9 mouse cellular contexts compared by ENCODE assay signal in genomic region chr2:172329179-172329578, GRCm38 (mm10). TPM values are rescaled to one million over a fixed set of nuclear protein-coding genes. Genes with fewer than 3 reads are reported as not detected.
A peak's percentile ranks its signal among the peaks of the same experiment; 100 is the strongest.
DNase-seq lines count a peak whose midpoint lies in the region; ATAC-seq and TF ChIP-seq lines count a peak whose summit lies in the region.
"Had no signal": no experiment of that assay in that cellular context is flagged by ENCODE, and none has a peak within 500 bp of the region (broad histone marks: within the 10 kb centered on the region; RNA-seq: fewer than 3 reads in every experiment).

No protein-coding gene starts in this region.

- intact Hi-C loops in left cerebral cortex, postnatal 10 days (cut with DNase I) = loop anchor here (2.0 to 5.0 kb wide), 2 partner anchors 82 to 100 kb away; partner anchors contain the start of gene Mc3r

- no peaks in the 10 kb centered on the region for H3K9me3 ChIP-seq in intestine, postnatal 0 days (ENCODE audit: control insufficient read depth)
- no peaks in the 10 kb centered on the region for H3K9me3 ChIP-seq in intestine, embryonic 16.5 days (ENCODE audit: control insufficient read depth, low read length)
- no peaks in the 10 kb centered on the region for H3K9me3 ChIP-seq in heart, embryonic 14.5 days (ENCODE audit: control insufficient read depth, low read length)
- H3K9me3 ChIP-seq in midbrain, embryonic 14.5 days (ENCODE audit: control insufficient read depth, low read length) = no peaks in the 10 kb centered on the region

- WGBS in intestine, postnatal 0 days = 5% methylated on average over 13 of the region's 13 CpGs
- WGBS in intestine, embryonic 16.5 days = 6% methylated on average over 13 of the region's 13 CpGs
- WGBS in heart, embryonic 14.5 days = 8% methylated on average over 13 of the region's 13 CpGs
- WGBS in midbrain, embryonic 14.5 days = 6% methylated on average over 13 of the region's 13 CpGs

- ATAC-seq in intestine, postnatal 0 days = no peak
- no peak for ATAC-seq in intestine, embryonic 16.5 days
- ATAC-seq in Patski = peak; percentile 53
- no peak for ATAC-seq in heart, embryonic 14.5 days (ENCODE audit: insufficient number of reproducible peaks, insufficient read depth, low FRiP score, low read depth)
- ATAC-seq in midbrain, embryonic 14.5 days (ENCODE audit: low FRiP score, low TSS enrichment) = no peak

- H3K36me3 ChIP-seq in intestine, postnatal 0 days (ENCODE audit: control insufficient read depth, insufficient read depth) = no peaks in the 10 kb centered on the region
- no peaks in the 10 kb centered on the region for H3K36me3 ChIP-seq in intestine, embryonic 16.5 days (ENCODE audit: control insufficient read depth, insufficient read depth, low read length)
- H3K36me3 ChIP-seq in heart, embryonic 14.5 days (ENCODE audit: control insufficient read depth, insufficient read depth, low read length) = no peaks in the 10 kb centered on the region
- no peaks in the 10 kb centered on the region for H3K36me3 ChIP-seq in midbrain, embryonic 14.5 days (ENCODE audit: control insufficient read depth, insufficient read depth, low read length)

- H3K4me2 ChIP-seq in intestine, postnatal 0 days (replicated peaks; ENCODE audit: low read depth) = no peak overlapping the region
- H3K4me2 ChIP-seq in intestine, embryonic 16.5 days (ENCODE audit: low read depth, low read length) = no peak overlapping the region
- peak overlapping the region; percentile 24; the same call in 1 of the 2 replicates for H3K4me2 ChIP-seq in heart, embryonic 14.5 days (ENCODE audit: low read length)
- peak overlapping the region; percentile 46 for H3K4me2 ChIP-seq in midbrain, embryonic 14.5 days (ENCODE audit: low read length)

- H3K4me3 ChIP-seq in intestine, postnatal 0 days (ENCODE audit: low read depth, low read length) = no peak overlapping the region
- H3K4me3 ChIP-seq in intestine, embryonic 16.5 days (ENCODE audit: low read length) = no peak overlapping the region
- no peak overlapping the region for H3K4me3 ChIP-seq in heart, embryonic 14.5 days (ENCODE audit: control insufficient read depth in 1 of 2, insufficient read depth in 1 of 2, low read depth in 1 of 2, low read length in 2 of 2)
- no peak overlapping the region; the same call in 1 of the 2 replicates for H3K4me3 ChIP-seq in midbrain, embryonic 14.5 days (replicated peaks; ENCODE audit: low read depth, low read length)
- H3K4me3 ChIP-seq: megakaryocyte, embryonic 14.5 days had no signal

- no peaks in the 10 kb centered on the region for H3K4me1 ChIP-seq in intestine, postnatal 0 days (replicated peaks; ENCODE audit: control insufficient read depth, insufficient read depth, low read length)
- no peaks in the 10 kb centered on the region for H3K4me1 ChIP-seq in intestine, embryonic 16.5 days (ENCODE audit: control insufficient read depth, insufficient read depth, low read length)
- no peaks in the 10 kb centered on the region for H3K4me1 ChIP-seq in heart, embryonic 14.5 days (ENCODE audit: control insufficient read depth in 2 of 2, insufficient read depth in 2 of 2, low read length in 2 of 2)
- H3K4me1 ChIP-seq in midbrain, embryonic 14.5 days (ENCODE audit: control insufficient read depth, insufficient read depth, low read length) = no peaks in the 10 kb centered on the region
- H3K4me1 ChIP-seq: megakaryocyte, embryonic 14.5 days had no signal

- no peak overlapping the region for H3K9ac ChIP-seq in intestine, postnatal 0 days (ENCODE audit: low read depth, low read length)
- no peak overlapping the region for H3K9ac ChIP-seq in intestine, embryonic 16.5 days (ENCODE audit: low read depth, low read length)
- no peak overlapping the region for H3K9ac ChIP-seq in heart, embryonic 14.5 days (ENCODE audit: low read length)
- H3K9ac ChIP-seq in midbrain, embryonic 14.5 days (replicated peaks; ENCODE audit: low read length) = no peak overlapping the region

- no peak overlapping the region for H3K27ac ChIP-seq in intestine, postnatal 0 days (ENCODE audit: low read depth, low read length)
- no peak overlapping the region for H3K27ac ChIP-seq in intestine, embryonic 16.5 days (ENCODE audit: low read length)
- no peak overlapping the region for H3K27ac ChIP-seq in heart, embryonic 14.5 days (replicated peaks in 1 of 2; ENCODE audit: control insufficient read depth in 1 of 2, insufficient read depth in 1 of 2, low read depth in 2 of 2, low read length in 2 of 2)
- no peak overlapping the region for H3K27ac ChIP-seq in midbrain, embryonic 14.5 days (replicated peaks; ENCODE audit: low read depth, low read length)

- POLR2A ChIA-PET in Patski (lab: Charles Lee) = no interaction called here

- DNase-seq in Patski (ENCODE audit: low read depth, low spot score) = no peak
- peak; percentile 74 to 86 for DNase-seq in cerebellum, postnatal 4 days (ENCODE audit: low spot score in 2 of 2)
- peak; percentile 76 to 79 for DNase-seq in left cerebral cortex, postnatal 10 days (ENCODE audit: extremely low spot score in 1 of 2, low spot score in 2 of 2)
- DNase-seq in midbrain, embryonic 14.5 days = peak; percentile 92
- DNase-seq in testis, postnatal 10 days (ENCODE audit: low spot score) = peak; percentile 73

- CTCF ChIA-PET in Patski (lab: Charles Lee) = interaction anchor here (1.1 to 2.0 kb wide), 2 partner anchors 77 to 100 kb away, joined by 3 to 6 read pairs; no protein-coding TSS in a partner anchor

- TF ChIP-seq CTCF in intestine, postnatal 0 days (IDR thresholded peaks at IDR 0.05; ENCODE audit: low read depth) = peak; percentile 85
- peak; percentile 73 for TF ChIP-seq CTCF in Patski (IDR thresholded peaks at IDR 0.05)

- peaks cover 10% of the 10 kb centered on the region; the same call in 1 of the 2 replicates for H3K27me3 ChIP-seq in intestine, postnatal 0 days (replicated peaks; ENCODE audit: control insufficient read depth, insufficient read depth, low read length)
- 0 out of 2 replicates have a peak, but pooled peaks cover 7% of the 10 kb centered on the region for H3K27me3 ChIP-seq in intestine, embryonic 16.5 days (replicated peaks; ENCODE audit: control insufficient read depth, insufficient read depth, low read length)
- H3K27me3 ChIP-seq in Patski = no peaks in the 10 kb centered on the region
- peaks cover 13% of the 10 kb centered on the region; the same call in 1 of the 2 replicates for H3K27me3 ChIP-seq in heart, embryonic 14.5 days (ENCODE audit: control insufficient read depth, insufficient read depth, low read length)
- no peaks in the 10 kb centered on the region for H3K27me3 ChIP-seq in midbrain, embryonic 14.5 days (ENCODE audit: control insufficient read depth, insufficient read depth, low read length)

- in situ Hi-C loops in Patski (cut with MboI; ENCODE audit: low pct_unique_long_range_greater_than_20kb) = no loop called here

RNA-seq across cellular contexts. Expression of gene Fam210b, which starts 16.2 kb away (rescaled TPM):
- 11.5 and 12.7 TPM in 2 replicates for polyA plus RNA-seq in intestine, postnatal 0 days (2015; fragmentation: Nextera tagmentation; extraction: Ambion mirVana)
- 15.0 and 16.6 TPM in 2 replicates for polyA plus RNA-seq in intestine, embryonic 16.5 days (2015; fragmentation: Nextera tagmentation; extraction: Ambion mirVana)
- 15.2 TPM for polyA plus RNA-seq in Patski (2021)
- polyA plus RNA-seq in heart, embryonic 14.5 days (2014; fragmentation: Nextera tagmentation; extraction: Ambion mirVana) = 10.4 and 13.1 TPM in 2 replicates
- 10 to 100 TPM; 15.3 to 15.5 TPM for total RNA-seq in left cerebral cortex, postnatal 10 days (2021)
- polyA plus RNA-seq in midbrain, embryonic 14.5 days (2014; fragmentation: Nextera tagmentation; extraction: Ambion mirVana) = 15.4 and 21.6 TPM in 2 replicates

RNA-seq across cellular contexts. Expression of gene Aurka, which starts 41.2 kb away (rescaled TPM):
- polyA plus RNA-seq in intestine, postnatal 0 days (2015; fragmentation: Nextera tagmentation; extraction: Ambion mirVana) = 17.9 and 23.1 TPM in 2 replicates
- 87.4 and 103 TPM in 2 replicates for polyA plus RNA-seq in intestine, embryonic 16.5 days (2015; fragmentation: Nextera tagmentation; extraction: Ambion mirVana)
- polyA plus RNA-seq in Patski (2021) = 40.7 TPM
- 79.0 and 88.9 TPM in 2 replicates for polyA plus RNA-seq in heart, embryonic 14.5 days (2014; fragmentation: Nextera tagmentation; extraction: Ambion mirVana)
- 1 to 10 TPM; 3.3 to 3.8 TPM for total RNA-seq in left cerebral cortex, postnatal 10 days (2021)
- polyA plus RNA-seq in midbrain, embryonic 14.5 days (2014; fragmentation: Nextera tagmentation; extraction: Ambion mirVana) = 14.0 and 25.4 TPM in 2 replicates

RNA-seq across cellular contexts. Expression of gene Cstf1, which starts 41.3 kb away (rescaled TPM):
- polyA plus RNA-seq in intestine, postnatal 0 days (2015; fragmentation: Nextera tagmentation; extraction: Ambion mirVana) = 18.0 and 19.4 TPM in 2 replicates
- polyA plus RNA-seq in intestine, embryonic 16.5 days (2015; fragmentation: Nextera tagmentation; extraction: Ambion mirVana) = 30.8 and 33.7 TPM in 2 replicates
- polyA plus RNA-seq in Patski (2021) = 34.6 TPM
- 28.1 and 30.3 TPM in 2 replicates for polyA plus RNA-seq in heart, embryonic 14.5 days (2014; fragmentation: Nextera tagmentation; extraction: Ambion mirVana)
- total RNA-seq in left cerebral cortex, postnatal 10 days (2021) = 10 to 100 TPM; 25.8 to 28.5 TPM
- 31.8 and 34.6 TPM in 2 replicates for polyA plus RNA-seq in midbrain, embryonic 14.5 days (2014; fragmentation: Nextera tagmentation; extraction: Ambion mirVana)

Comparison
In these comparisons a context has a peak if more than half of its experiments do, and no peak if none do; other contexts are left out.
1. H3K4me2 ChIP-seq: peak in heart, embryonic 14.5 days (single experiment) and midbrain, embryonic 14.5 days (single experiment); none in intestine, postnatal 0 days (single experiment) and intestine, embryonic 16.5 days (single experiment).